In genomic region chr15:11065528-11066171, GRCm38 (mm10) we compare ENCODE assay signal across 9 mouse cellular contexts. TPM values are rescaled to one million over a fixed set of nuclear protein-coding genes. Genes with fewer than 3 reads are reported as not detected.
DNase-seq lines count a peak whose midpoint lies in the region; ATAC-seq lines count a peak whose summit lies in the region.
"Had no signal": no experiment of that assay in that cellular context is flagged by ENCODE, and none has a peak within 500 bp of the region (broad histone marks: within the 10 kb centered on the region; RNA-seq: fewer than 3 reads in every experiment).

No protein-coding gene starts in this region.

- no peaks in the 10 kb centered on the region for H3K9me3 ChIP-seq in embryonic facial prominence, embryonic 10.5 days
- H3K9me3 ChIP-seq in hindbrain, embryonic 13.5 days = no peaks in the 10 kb centered on the region
- no peaks in the 10 kb centered on the region for H3K9me3 ChIP-seq in midbrain, embryonic 11.5 days (ENCODE audit: control insufficient read depth, low read length)

- peak overlapping the region; percentile 57 for H3K4me2 ChIP-seq in hindbrain, embryonic 13.5 days
- peak overlapping the region; percentile 47 for H3K4me2 ChIP-seq in midbrain, embryonic 11.5 days

- no peaks in the 10 kb centered on the region; the same call in 1 of the 2 replicates for H3K27me3 ChIP-seq in embryonic facial prominence, embryonic 10.5 days (replicated peaks; ENCODE audit: low read depth, poor library complexity, severe bottlenecking)
- no peaks in the 10 kb centered on the region for H3K27me3 ChIP-seq in hindbrain, embryonic 13.5 days
- no peaks in the 10 kb centered on the region; the same call in 1 of the 2 replicates for H3K27me3 ChIP-seq in midbrain, embryonic 11.5 days (ENCODE audit: control insufficient read depth, insufficient read depth, low read length)

- DNase-seq in adrenal gland, postnatal 14 days = peak; percentile 6
- DNase-seq in adrenal gland, postnatal 25 days = no peak
- DNase-seq in embryonic facial prominence, embryonic 10.5 days (ENCODE audit: low spot score) = peak; percentile 39
- peak; percentile 89 for DNase-seq in midbrain, embryonic 11.5 days (ENCODE audit: low spot score, missing footprints)
- no peak for DNase-seq in left cerebral cortex, adult 11 months (ENCODE audit: low spot score)
- DNase-seq in layer of hippocampus, adult 11-12 months (ENCODE audit: low spot score) = no peak
- no peak for DNase-seq in cerebellum, postnatal 14 days

- H3K9ac ChIP-seq in hindbrain, embryonic 13.5 days = peak overlapping the region; percentile 66
- H3K9ac ChIP-seq in midbrain, embryonic 11.5 days (ENCODE audit: low read length) = peak overlapping the region; percentile 47; the same call in 1 of the 2 replicates

- H3K4me1 ChIP-seq in embryonic facial prominence, embryonic 10.5 days = peaks cover 48% of the 10 kb centered on the region
- peaks cover 28% of the 10 kb centered on the region for H3K4me1 ChIP-seq in hindbrain, embryonic 13.5 days (replicated peaks)
- peaks cover 24% of the 10 kb centered on the region for H3K4me1 ChIP-seq in midbrain, embryonic 11.5 days (ENCODE audit: control insufficient read depth, insufficient read depth, low read length)

- peak overlapping the region; percentile 87 for H3K27ac ChIP-seq in embryonic facial prominence, embryonic 10.5 days (replicated peaks)
- H3K27ac ChIP-seq in hindbrain, embryonic 13.5 days = peak overlapping the region; percentile 50
- 0 out of 2 replicates have a peak overlapping the region, but pooled peaks have one; percentile 4 for H3K27ac ChIP-seq in midbrain, embryonic 11.5 days (ENCODE audit: low read depth, low read length)

- peak; percentile 15; the same call in 1 of the 2 replicates for ATAC-seq in hindbrain, embryonic 13.5 days (ENCODE audit: low FRiP score)
- 0 out of 2 replicates have a peak, but pooled peaks have one; percentile 31 for ATAC-seq in midbrain, embryonic 11.5 days (ENCODE audit: low FRiP score)

- peak overlapping the region; percentile 57 for H3K4me3 ChIP-seq in embryonic facial prominence, embryonic 10.5 days
- peak overlapping the region; percentile 34 for H3K4me3 ChIP-seq in hindbrain, embryonic 13.5 days
- peak overlapping the region; percentile 18 for H3K4me3 ChIP-seq in midbrain, embryonic 11.5 days (ENCODE audit: low read depth, low read length)

- H3K36me3 ChIP-seq in embryonic facial prominence, embryonic 10.5 days (replicated peaks) = no peaks in the 10 kb centered on the region
- H3K36me3 ChIP-seq in hindbrain, embryonic 13.5 days = no peaks in the 10 kb centered on the region
- H3K36me3 ChIP-seq in midbrain, embryonic 11.5 days (ENCODE audit: control insufficient read depth, insufficient read depth, low read length) = no peaks in the 10 kb centered on the region

- WGBS in embryonic facial prominence, embryonic 10.5 days = 7% methylated on average over 9 of the region's 9 CpGs
- WGBS in hindbrain, embryonic 13.5 days = 6% methylated on average over 9 of the region's 9 CpGs
- WGBS in midbrain, embryonic 11.5 days = 8% methylated on average over 9 of the region's 9 CpGs

RNA-seq across cellular contexts. Expression of gene Adamts12, which starts 1.1 kb away (rescaled TPM):
- 16.4 and 16.6 TPM in 2 replicates for total RNA-seq in adrenal gland, postnatal 14 days (2021)
- 5.6 and 6.4 TPM in 2 replicates for total RNA-seq in adrenal gland, postnatal 25 days (2021)
- 1.8 TPM in 2 replicates for polyA plus RNA-seq in embryonic facial prominence, embryonic 10.5 days (2016; fragmentation: Nextera tagmentation; extraction: Ambion mirVana)
- polyA plus RNA-seq in hindbrain, embryonic 13.5 days (2015; fragmentation: Nextera tagmentation; extraction: Ambion mirVana) = 2.1 and 2.4 TPM in 2 replicates
- polyA plus RNA-seq in midbrain, embryonic 11.5 days (2014; fragmentation: Nextera tagmentation; extraction: Ambion mirVana) = 2.3 and 2.9 TPM in 2 replicates

RNA-seq across cellular contexts. Expression of gene Rxfp3, which starts 27.9 kb away (rescaled TPM):
- not detected in 2 replicates for total RNA-seq in adrenal gland, postnatal 14 days (2021)
- not detected in 2 replicates for total RNA-seq in adrenal gland, postnatal 25 days (2021)
- polyA plus RNA-seq in embryonic facial prominence, embryonic 10.5 days (2016; fragmentation: Nextera tagmentation; extraction: Ambion mirVana) = 0.67 and 0.80 TPM in 2 replicates
- polyA plus RNA-seq in hindbrain, embryonic 13.5 days (2015; fragmentation: Nextera tagmentation; extraction: Ambion mirVana) = 3.9 and 4.2 TPM in 2 replicates
- polyA plus RNA-seq in midbrain, embryonic 11.5 days (2014; fragmentation: Nextera tagmentation; extraction: Ambion mirVana) = 1.0 and 1.4 TPM in 2 replicates
- total RNA-seq: hematopoietic stem cell, adult 5-6 weeks had no signal

Comparison
In these comparisons a context has a peak if more than half of its experiments do, and no peak if none do; other contexts are left out.
1. DNase-seq: peak in adrenal gland, postnatal 14 days (single experiment), embryonic facial prominence, embryonic 10.5 days (single experiment) and midbrain, embryonic 11.5 days (single experiment); none in adrenal gland, postnatal 25 days (single experiment), left cerebral cortex, adult 11 months (single experiment), layer of hippocampus, adult 11-12 months (single experiment) and cerebellum, postnatal 14 days (0 of 2).
2. H3K27ac ChIP-seq: peak in every context shown above with its lines; median percentile 87 in embryonic facial prominence, embryonic 10.5 days; 50 in hindbrain, embryonic 13.5 days; 4 in midbrain, embryonic 11.5 days.
3. Peak in every context shown above with its lines, with median percentiles within 50 percentile points of each other: H3K4me3 ChIP-seq.